Mouse (Mus musculus): ENCODE measurements around the gene Htr6. TPM values are rescaled to one million over a fixed set of nuclear protein-coding genes. Genes with fewer than 3 reads are reported as not detected.
A peak's percentile ranks its signal among the peaks of the same experiment; 100 is the strongest.

Htr6 gene
- polyA plus RNA-seq, 1 experiment, result not detected

GRCm38 (mm10) chr4:139090303-139090940 is 15.1 kb upstream of the Htr6 start:
- peaks cover 6% of the 10 kb centered on the region; the same call in 1 of the 2 replicates for H3K27me3 ChIP-seq (ENCODE audit: control insufficient read depth, insufficient read depth, low read length)
- H3K27ac ChIP-seq (ENCODE audit: control insufficient read depth, insufficient read depth, low read length), result no peak overlapping the region
- no peaks in the 10 kb centered on the region for H3K36me3 ChIP-seq (ENCODE audit: control insufficient read depth, insufficient read depth, low read length)
- no peak overlapping the region for H3K4me3 ChIP-seq (ENCODE audit: control insufficient read depth, insufficient read depth, low read length)
- DNase-seq, result no peak
- H3K4me1 ChIP-seq (replicated peaks; ENCODE audit: control insufficient read depth, insufficient read depth, low read length), result no peaks in the 10 kb centered on the region
- WGBS, result 83% methylated on average over 15 of the region's 15 CpGs
- no peak for TF ChIP-seq CTCF (IDR thresholded peaks at IDR 0.05; ENCODE audit: borderline replicate concordance, control insufficient read depth, extremely low read depth, insufficient read depth, low read length, poor library complexity)
- no peak for TF ChIP-seq POLR2A (IDR thresholded peaks at IDR 0.05; ENCODE audit: control insufficient read depth, extremely low read depth, insufficient read depth, low read length, poor library complexity)

- TF ChIP-seq POLR2A (IDR thresholded peaks at IDR 0.05; ENCODE audit: control insufficient read depth, extremely low read depth, insufficient read depth, low read length, poor library complexity) (no peak), CTCF (IDR thresholded peaks at IDR 0.05; ENCODE audit: borderline replicate concordance, control insufficient read depth, extremely low read depth, insufficient read depth, low read length, poor library complexity) (no peak)
- WGBS, result 82% methylated on average over 9 of the region's 9 CpGs
- no peak overlapping the region for H3K27ac ChIP-seq (ENCODE audit: control insufficient read depth, insufficient read depth, low read length)
- H3K4me1 ChIP-seq (replicated peaks; ENCODE audit: control insufficient read depth, insufficient read depth, low read length), result no peaks in the 10 kb centered on the region
- DNase-seq, result no peak
- H3K36me3 ChIP-seq (ENCODE audit: control insufficient read depth, insufficient read depth, low read length), result no peaks in the 10 kb centered on the region
- H3K27me3 ChIP-seq (ENCODE audit: control insufficient read depth, insufficient read depth, low read length), result peaks cover 6% of the 10 kb centered on the region; the same call in 1 of the 2 replicates
- no peak overlapping the region for H3K4me3 ChIP-seq (ENCODE audit: control insufficient read depth, insufficient read depth, low read length)
Measured at GRCm38 (mm10) chr4:139088982-139089671, 13.8 kb upstream of the Htr6 start.

GRCm38 (mm10) chr4:139086984-139087383 is 11.6 kb upstream of the Htr6 start:
- H3K27ac ChIP-seq (ENCODE audit: control insufficient read depth, insufficient read depth, low read length), result no peak overlapping the region

GRCm38 (mm10) chr4:139086037-139086436 is 10.7 kb upstream of the Htr6 start:
- WGBS, result 20% methylated on average over 5 of the region's 5 CpGs
- Histone ChIP-seq H3K36me3 (ENCODE audit: control insufficient read depth, insufficient read depth, low read length) (no peaks in the 10 kb centered on the region), H3K27me3 (ENCODE audit: control insufficient read depth, insufficient read depth, low read length) (no peaks in the 10 kb centered on the region; the same call in 1 of the 2 replicates), H3K4me1 (replicated peaks; ENCODE audit: control insufficient read depth, insufficient read depth, low read length) (no peaks in the 10 kb centered on the region), H3K4me3 (ENCODE audit: control insufficient read depth, insufficient read depth, low read length) (no peak overlapping the region), H3K27ac (ENCODE audit: control insufficient read depth, insufficient read depth, low read length) (no peak overlapping the region)
- TF ChIP-seq POLR2A (IDR thresholded peaks at IDR 0.05; ENCODE audit: control insufficient read depth, extremely low read depth, insufficient read depth, low read length, poor library complexity), result no peak
- no peak for TF ChIP-seq CTCF (IDR thresholded peaks at IDR 0.05; ENCODE audit: borderline replicate concordance, control insufficient read depth, extremely low read depth, insufficient read depth, low read length, poor library complexity)
- DNase-seq, result peak; percentile 81

More at GRCm38 (mm10) chr4:139086984-139087383, 11.6 kb upstream of the Htr6 start:
- no peak for TF ChIP-seq CTCF (IDR thresholded peaks at IDR 0.05; ENCODE audit: borderline replicate concordance, control insufficient read depth, extremely low read depth, insufficient read depth, low read length, poor library complexity)
- no peak for TF ChIP-seq POLR2A (IDR thresholded peaks at IDR 0.05; ENCODE audit: control insufficient read depth, extremely low read depth, insufficient read depth, low read length, poor library complexity)
- Histone ChIP-seq H3K4me3 (ENCODE audit: control insufficient read depth, insufficient read depth, low read length) (no peak overlapping the region), H3K4me1 (replicated peaks; ENCODE audit: control insufficient read depth, insufficient read depth, low read length) (no peaks in the 10 kb centered on the region), H3K27me3 (ENCODE audit: control insufficient read depth, insufficient read depth, low read length) (peaks cover 5% of the 10 kb centered on the region; the same call in 1 of the 2 replicates), H3K36me3 (ENCODE audit: control insufficient read depth, insufficient read depth, low read length) (no peaks in the 10 kb centered on the region)
- WGBS, result 68% methylated on average over 4 of the region's 4 CpGs
- no peak for DNase-seq

GRCm38 (mm10) chr4:139085337-139085736 is 10.0 kb upstream of the Htr6 start:
- TF ChIP-seq CTCF (IDR thresholded peaks at IDR 0.05; ENCODE audit: borderline replicate concordance, control insufficient read depth, extremely low read depth, insufficient read depth, low read length, poor library complexity), result no peak
- no peak for TF ChIP-seq POLR2A (IDR thresholded peaks at IDR 0.05; ENCODE audit: control insufficient read depth, extremely low read depth, insufficient read depth, low read length, poor library complexity)
- Histone ChIP-seq H3K4me1 (replicated peaks; ENCODE audit: control insufficient read depth, insufficient read depth, low read length) (no peaks in the 10 kb centered on the region), H3K4me3 (ENCODE audit: control insufficient read depth, insufficient read depth, low read length) (no peak overlapping the region), H3K27me3 (ENCODE audit: control insufficient read depth, insufficient read depth, low read length) (no peaks in the 10 kb centered on the region), H3K27ac (ENCODE audit: control insufficient read depth, insufficient read depth, low read length) (no peak overlapping the region), H3K36me3 (ENCODE audit: control insufficient read depth, insufficient read depth, low read length) (no peaks in the 10 kb centered on the region)
- no peak for DNase-seq
- 74% methylated on average over 11 of the region's 11 CpGs for whole genome bisulfite sequencing

- H3K4me3 ChIP-seq (ENCODE audit: control insufficient read depth, insufficient read depth, low read length), result no peak overlapping the region
- TF ChIP-seq POLR2A (IDR thresholded peaks at IDR 0.05; ENCODE audit: control insufficient read depth, extremely low read depth, insufficient read depth, low read length, poor library complexity) (no peak), CTCF (IDR thresholded peaks at IDR 0.05; ENCODE audit: borderline replicate concordance, control insufficient read depth, extremely low read depth, insufficient read depth, low read length, poor library complexity) (no peak)
- H3K36me3 ChIP-seq (ENCODE audit: control insufficient read depth, insufficient read depth, low read length), result no peaks in the 10 kb centered on the region
- DNase-seq, result no peak
- H3K4me1 ChIP-seq (replicated peaks; ENCODE audit: control insufficient read depth, insufficient read depth, low read length), result no peaks in the 10 kb centered on the region
- no peak overlapping the region for H3K27ac ChIP-seq (ENCODE audit: control insufficient read depth, insufficient read depth, low read length)
- 68% methylated on average over 12 of the region's 12 CpGs for WGBS
- no peaks in the 10 kb centered on the region for H3K27me3 ChIP-seq (ENCODE audit: control insufficient read depth, insufficient read depth, low read length)
Measured at GRCm38 (mm10) chr4:139082790-139083564, 7.6 kb upstream of the Htr6 start.
